Mouse (Mus musculus) heart, postnatal 0 days (tissue): ENCODE data around the gene Tmem274. TPM values are rescaled to one million over a fixed set of nuclear protein-coding genes. Genes with fewer than 3 reads are reported as not detected.
A peak's percentile ranks its signal among the peaks of the same experiment; 100 is the strongest.

ENCODE experiments used
- ATAC-seq: fragments of 200-750 bp; cut with Nextera tagmentation; 2 replicates; pipeline ENCODE4 v1.8.0; 2017; ENCODE audit warnings: low read depth, moderate number of reproducible peaks, moderate library complexity; ENCODE audit not compliant: insufficient read depth
- DNase-seq: peaks from one replicate; pipeline ENCODE4 v3.0.0-alpha.2; 2016; ENCODE audit warnings: low spot score
- H3K27ac ChIP-seq: fragments of 300-500 bp; sonication (generic); 2 replicates; pipeline ENCODE4 v1.5.1; 2014; ENCODE audit warnings: low read depth, mild to moderate bottlenecking
- H3K27me3 ChIP-seq: fragments of 300-500 bp; sonication (generic); 2 replicates; pipeline ENCODE4 v1.6.1; 2014; ENCODE audit warnings: low read length, mixed read lengths; ENCODE audit not compliant: control insufficient read depth, insufficient read depth
- H3K36me3 ChIP-seq: fragments of 300-500 bp; sonication (generic); replicated peaks from 2 replicates; pipeline ENCODE4 v1.6.1; 2014; ENCODE audit warnings: low read length, mixed read lengths; ENCODE audit not compliant: control insufficient read depth, insufficient read depth
- H3K4me1 ChIP-seq: fragments of 300-500 bp; sonication (generic); 2 replicates; pipeline ENCODE4 v1.6.1; 2014; ENCODE audit warnings: antibody characterized with exemption; ENCODE audit not compliant: control insufficient read depth, insufficient read depth
- H3K4me2 ChIP-seq: fragments of 300-500 bp; sonication (generic); 2 replicates; pipeline ENCODE4 v1.6.1; 2014; ENCODE audit warnings: low read depth, mild to moderate bottlenecking, low read length, moderate library complexity
- H3K4me3 ChIP-seq: fragments of 300-500 bp; sonication (generic); 2 replicates; pipeline ENCODE4 v1.5.1; 2014; ENCODE audit warnings: low read depth, low read length
- H3K9ac ChIP-seq: fragments of 300-500 bp; sonication (generic); replicated peaks from 2 replicates; pipeline ENCODE4 v1.6.1; 2014; ENCODE audit warnings: low read depth, low read length, mixed read lengths
- H3K9me3 ChIP-seq: fragments of 300-500 bp; sonication (generic); replicated peaks from 2 replicates; pipeline ENCODE4 v1.6.1; 2016; ENCODE audit warnings: low read length; ENCODE audit not compliant: control insufficient read depth
- CTCF ChIP-seq: IDR thresholded peaks from 2 replicates; pipeline ENCODE4 v1.5.1; 2016; ENCODE audit warnings: antibody characterized with exemption, control low read depth, low read depth
- EP300 ChIP-seq: IDR thresholded peaks from 2 replicates; pipeline ENCODE4 v1.6.1; 2016; ENCODE audit warnings: antibody characterized with exemption, low read depth
- WGBS: fragments of 180-500 bp; shearing (Covaris S2); extraction: QIAGEN DNeasy Blood & Tissue Kit; methylation state at CpG from one replicate; pipeline ENCODE4 v1.1.7; 2014; 5-methylcytosine and 5-hydroxymethylcytosine counted together
- polyA plus RNA-seq: library from polyadenylated mRNA; unstranded; fragments of >200 nt; fragmentation: Nextera tagmentation; extraction: Ambion mirVana; gene quantifications from 2 replicates; pipeline ENCODE4 v1.2.1, GENCODE M21; 2015
- total RNA-seq: library from RNA; depleted of rRNA; stranded (reverse); fragments of >200 nt; gene quantifications from 2 replicates; pipeline ENCODE4 v1.2.3, GENCODE M21; 2014; ENCODE audit warnings: low replicate concordance

Gene Tmem274
- total and polyA plus RNA-seq, 2 experiments from 2014 or later: 0.19 TPM; not detected in 1

DNA sequence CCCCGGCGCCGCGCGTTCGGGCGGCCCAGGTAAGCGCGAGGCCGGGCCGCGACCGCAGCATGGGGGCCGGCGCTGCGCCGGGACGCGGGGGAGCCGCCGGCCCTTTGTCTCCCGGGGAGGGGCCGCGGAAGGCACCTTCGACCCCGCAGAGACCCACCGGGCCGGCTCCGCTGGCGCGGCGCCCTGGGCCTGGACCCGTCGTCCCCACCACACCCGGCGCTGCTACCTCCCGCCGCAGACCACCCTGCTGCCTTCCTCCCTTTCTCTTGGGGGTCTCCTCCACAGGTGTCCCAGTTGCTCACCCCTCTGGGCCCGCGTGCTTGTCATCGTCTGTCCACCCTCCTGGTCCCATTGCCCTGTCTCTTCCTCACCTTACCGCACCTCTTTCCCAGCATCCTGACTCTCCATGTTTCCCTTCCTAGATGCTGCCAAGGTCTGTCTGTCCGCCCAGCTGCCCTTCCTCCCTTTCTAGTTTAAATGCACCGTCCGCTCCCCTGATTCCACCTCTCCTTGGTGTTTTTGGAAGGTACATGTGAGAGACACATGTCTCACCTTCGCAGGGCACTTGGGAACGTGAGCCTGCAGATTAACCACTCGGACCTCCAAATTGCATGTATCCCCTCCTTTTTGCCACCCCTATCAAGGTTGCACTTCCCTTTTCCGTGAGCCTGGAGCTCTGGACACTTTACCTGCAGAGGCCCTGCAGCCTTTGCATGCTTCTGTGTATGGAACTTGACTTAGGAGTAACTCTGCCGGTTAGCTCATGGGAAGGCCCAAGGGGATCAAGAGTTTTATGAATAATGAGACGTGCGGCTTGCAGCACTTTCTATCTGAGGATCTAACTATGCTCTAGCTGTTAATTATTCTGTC lies 41.4 kb downstream of the Tmem274 start:
- Histone ChIP-seq H3K4me2 (peak overlapping the region; percentile 98), H3K27ac (peak overlapping the region; percentile 81), H3K27me3 (no peaks in the 10 kb centered on the region), H3K9ac (peak overlapping the region; percentile 92), H3K9me3 (no peaks in the 10 kb centered on the region), H3K36me3 (no peaks in the 10 kb centered on the region), H3K4me1 (peaks cover 19% of the 10 kb centered on the region; the same call in 1 of the 2 replicates), H3K4me3 (peak overlapping the region; percentile 94)
- TF ChIP-seq CTCF (no peak), EP300 (no peak)
- 4% methylated on average over 49 of the region's 52 CpGs for whole genome bisulfite sequencing
- DNase-seq (no peak), ATAC-seq (0 out of 2 replicates have a peak, but pooled peaks have one; percentile 2)

DNA sequence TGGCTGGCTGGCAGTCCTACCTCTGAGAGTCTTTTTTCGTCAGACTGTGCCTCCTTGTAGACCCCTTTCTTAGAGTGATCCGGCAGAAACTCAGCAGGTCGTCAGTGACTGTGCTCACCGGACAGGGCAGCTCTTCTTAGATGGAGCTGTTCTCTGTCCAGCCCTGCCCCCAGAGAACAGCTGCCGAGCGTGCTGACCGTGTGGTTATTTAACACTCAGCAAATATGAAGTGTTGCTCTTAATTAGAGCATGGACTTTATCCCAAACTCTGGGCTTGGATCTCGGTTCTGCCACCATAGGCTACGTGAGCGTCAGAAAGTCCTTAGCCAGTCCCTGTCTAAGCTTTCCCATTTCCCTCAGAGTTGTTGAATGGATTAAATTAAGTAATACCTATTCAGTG lies 44.1 kb downstream of the Tmem274 start:
- DNase-seq: no peak
- Histone ChIP-seq H3K27me3 (no peaks in the 10 kb centered on the region), H3K36me3 (no peaks in the 10 kb centered on the region), H3K4me2 (no peak overlapping the region), H3K9me3 (no peaks in the 10 kb centered on the region), H3K4me3 (no peak overlapping the region), H3K9ac (no peak overlapping the region), H3K4me1 (peaks cover 38% of the 10 kb centered on the region), H3K27ac (no peak overlapping the region)
- 62% methylated on average over 10 of the region's 10 CpGs for WGBS
- TF ChIP-seq EP300 (no peak), CTCF (no peak)
- ATAC-seq: no peak

DNA sequence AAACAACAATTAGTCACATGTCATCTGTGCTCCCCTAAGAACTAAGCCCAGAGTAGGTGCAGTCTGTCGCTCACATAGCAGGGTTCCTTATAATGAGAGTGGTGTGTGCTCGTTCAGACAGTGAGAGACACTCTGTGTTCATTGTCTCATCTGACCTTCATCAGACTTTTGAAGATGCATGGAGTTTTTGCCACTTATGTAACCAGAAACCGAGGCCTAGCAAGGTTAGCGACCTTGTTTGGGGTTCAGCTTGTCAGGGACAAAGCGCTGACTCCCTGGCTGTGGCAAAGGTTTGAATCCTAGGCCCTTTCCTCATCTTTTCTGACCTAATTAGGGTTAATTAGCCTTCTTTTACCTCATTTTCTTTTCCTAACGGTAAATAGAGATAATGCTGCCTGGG lies 46.8 kb downstream of the Tmem274 start:
- H3K27ac ChIP-seq: no peak overlapping the region
- 85% methylated on average over 6 of the region's 6 CpGs for WGBS
- H3K4me1 ChIP-seq: peaks cover 43% of the 10 kb centered on the region
- H3K4me3 ChIP-seq: no peak overlapping the region
- ATAC-seq (no peak), DNase-seq (no peak)
- H3K9me3 ChIP-seq: no peaks in the 10 kb centered on the region
- TF ChIP-seq CTCF: no peak
- no peak for TF ChIP-seq EP300
- H3K4me2 ChIP-seq: no peak overlapping the region
- no peaks in the 10 kb centered on the region for H3K27me3 ChIP-seq
- H3K9ac ChIP-seq: no peak overlapping the region
- no peaks in the 10 kb centered on the region for H3K36me3 ChIP-seq

DNA sequence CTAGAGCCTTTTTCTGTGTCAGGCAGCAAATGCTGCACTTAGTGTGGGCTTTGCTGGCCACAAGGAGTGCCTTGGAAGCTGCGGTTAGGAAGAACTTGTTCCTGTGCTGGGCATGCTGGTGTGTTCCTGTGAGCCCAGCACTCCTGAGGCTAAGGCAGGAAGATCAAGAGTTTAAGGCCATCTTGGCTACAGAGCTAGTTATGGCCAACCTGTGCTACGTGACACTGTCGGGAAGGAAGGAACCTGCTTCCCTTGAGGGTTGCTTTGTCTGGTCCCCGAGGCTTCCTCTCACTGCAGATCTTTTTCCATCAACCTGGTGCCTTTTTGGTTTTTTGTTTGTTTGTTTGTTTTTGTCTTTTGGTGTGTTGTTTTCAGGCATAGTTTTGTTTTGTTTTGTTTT lies 48.0 kb downstream of the Tmem274 start:
- DNase-seq (no peak), ATAC-seq (no peak)
- Histone ChIP-seq H3K9ac (no peak overlapping the region), H3K4me1 (peaks cover 49% of the 10 kb centered on the region), H3K4me2 (no peak overlapping the region), H3K27me3 (no peaks in the 10 kb centered on the region), H3K36me3 (no peaks in the 10 kb centered on the region), H3K4me3 (no peak overlapping the region), H3K27ac (peak overlapping the region; percentile 76), H3K9me3 (no peaks in the 10 kb centered on the region)
- WGBS: 68% methylated on average over 4 of the region's 4 CpGs
- TF ChIP-seq EP300 (no peak), CTCF (no peak)

DNA sequence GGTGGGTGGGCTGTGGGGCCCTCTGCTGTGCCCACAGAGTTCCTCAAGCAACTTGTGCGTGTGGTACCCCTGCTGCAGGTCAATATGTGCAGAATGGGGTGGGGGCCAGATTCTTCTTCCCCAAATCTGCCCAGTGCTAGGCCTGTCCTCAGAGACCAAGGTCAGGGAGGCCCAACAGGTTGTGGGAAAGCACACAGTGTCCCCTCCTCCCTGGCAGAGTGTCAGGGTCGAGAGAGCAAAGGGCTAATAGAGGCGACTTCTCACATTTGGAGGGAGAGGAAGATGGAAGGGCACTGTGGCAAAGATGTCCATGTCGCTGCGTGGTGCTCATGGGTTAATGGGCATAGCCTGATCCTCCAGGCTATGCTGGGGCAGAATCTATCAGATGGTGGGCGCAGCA lies 48.6 kb downstream of the Tmem274 start:
- DNase-seq (no peak), ATAC-seq (no peak)
- no peaks in the 10 kb centered on the region for H3K27me3 ChIP-seq
- peak overlapping the region; percentile 28 for H3K9ac ChIP-seq
- TF ChIP-seq EP300 (no peak), CTCF (no peak)
- H3K9me3 ChIP-seq: no peaks in the 10 kb centered on the region
- H3K4me3 ChIP-seq: no peak overlapping the region
- peaks cover 50% of the 10 kb centered on the region for H3K4me1 ChIP-seq
- H3K36me3 ChIP-seq: no peaks in the 10 kb centered on the region
- H3K4me2 ChIP-seq: 0 out of 2 replicates have a peak overlapping the region, but pooled peaks have one; percentile 22
- WGBS: 72% methylated on average over 6 of the region's 6 CpGs
- H3K27ac ChIP-seq: peak overlapping the region; percentile 76

DNA sequence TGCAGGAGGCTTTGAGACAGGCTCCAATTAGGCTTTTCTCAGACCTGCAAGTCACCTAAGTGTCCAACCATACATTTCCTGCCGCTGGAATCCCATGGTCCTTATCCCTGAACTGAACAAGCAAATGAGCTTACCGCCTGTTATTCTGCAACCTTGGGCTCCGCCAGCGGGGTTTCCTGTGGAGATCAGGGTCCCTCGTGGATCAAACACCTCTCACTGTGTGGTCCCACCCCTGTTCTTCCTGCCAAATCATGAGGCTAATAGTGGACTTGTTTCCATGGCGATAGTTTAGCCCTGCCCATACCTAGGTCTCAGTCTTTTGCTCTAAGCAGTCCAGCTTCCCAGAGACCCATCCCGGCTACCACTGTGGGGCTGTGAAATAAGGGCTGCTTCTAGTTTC lies 49.2 kb downstream of the Tmem274 start:
- ATAC-seq: peak; percentile 61
- Histone ChIP-seq H3K9me3 (no peaks in the 10 kb centered on the region), H3K27ac (peak overlapping the region; percentile 76), H3K36me3 (no peaks in the 10 kb centered on the region), H3K9ac (no peak overlapping the region), H3K27me3 (no peaks in the 10 kb centered on the region), H3K4me2 (no peak overlapping the region), H3K4me3 (no peak overlapping the region), H3K4me1 (peaks cover 50% of the 10 kb centered on the region)
- 50% methylated on average over 7 of the region's 7 CpGs for WGBS
- TF ChIP-seq CTCF (no peak), EP300 (peak; percentile 70; the same call in 1 of the 2 replicates)
- DNase-seq: no peak
